8 mouse cellular contexts compared by ENCODE assay signal in the genomic region with DNA sequence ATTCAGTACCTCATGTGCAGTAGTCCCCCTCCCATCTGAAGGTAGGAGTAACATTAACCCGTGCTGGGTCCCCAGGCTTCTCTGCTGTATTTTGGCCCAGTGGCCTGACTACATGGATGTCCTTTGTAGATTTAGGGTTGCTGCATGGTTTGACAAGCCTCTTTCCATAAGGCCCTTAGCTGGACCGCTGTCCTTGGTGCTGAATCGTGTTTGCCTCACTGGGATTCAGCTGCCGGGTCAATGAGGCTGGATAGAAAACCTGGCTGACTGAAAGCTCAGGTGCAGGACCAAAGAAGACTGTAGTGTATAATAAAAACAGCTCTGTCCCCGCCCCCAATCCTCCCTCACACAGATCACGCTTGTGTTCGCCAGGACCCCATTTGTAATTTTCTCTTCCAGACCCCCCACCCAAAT. TPM values are rescaled to one million over a fixed set of nuclear protein-coding genes. Genes with fewer than 3 reads are reported as not detected.
DNase-seq lines count a peak whose midpoint lies in the region; ATAC-seq lines count a peak whose summit lies in the region.

No protein-coding gene starts in this region.

- 1% methylated on average over 7 of the region's 7 CpGs for WGBS in forebrain, embryonic 14.5 days
- WGBS in neural tube, embryonic 12.5 days: 4% methylated on average over 7 of the region's 7 CpGs

- peak overlapping the region; percentile 45 for H3K4me3 ChIP-seq in forebrain, embryonic 14.5 days (ENCODE audit: low read depth, low read length)
- peak overlapping the region; percentile 39 for H3K4me3 ChIP-seq in neural tube, embryonic 12.5 days

- H3K4me2 ChIP-seq in forebrain, embryonic 14.5 days (ENCODE audit: low read length): peak overlapping the region; percentile 53
- peak overlapping the region; percentile 54 for H3K4me2 ChIP-seq in neural tube, embryonic 12.5 days (replicated peaks)

- H3K36me3 ChIP-seq in forebrain, embryonic 14.5 days (ENCODE audit: control insufficient read depth, insufficient read depth, low read length): no peaks in the 10 kb centered on the region
- no peaks in the 10 kb centered on the region for H3K36me3 ChIP-seq in neural tube, embryonic 12.5 days

- H3K27me3 ChIP-seq in forebrain, embryonic 14.5 days (replicated peaks; ENCODE audit: control insufficient read depth, insufficient read depth, low read length): no peaks in the 10 kb centered on the region
- no peaks in the 10 kb centered on the region for H3K27me3 ChIP-seq in neural tube, embryonic 12.5 days (replicated peaks)

- H3K9ac ChIP-seq in forebrain, embryonic 14.5 days (ENCODE audit: low read length): peak overlapping the region; percentile 75
- H3K9ac ChIP-seq in neural tube, embryonic 12.5 days: peak overlapping the region; percentile 58

- H3K4me1 ChIP-seq in forebrain, embryonic 14.5 days (ENCODE audit: control insufficient read depth, insufficient read depth, low read length): no peaks in the 10 kb centered on the region
- no peaks in the 10 kb centered on the region for H3K4me1 ChIP-seq in neural tube, embryonic 12.5 days

- ATAC-seq in CD4-positive, CD25-positive, alpha-beta regulatory T cell, adult 4 months: no peak
- peak; percentile 81 for ATAC-seq in cerebellum, adult (ENCODE audit: insufficient number of reproducible peaks, low FRiP score, low TSS enrichment)
- ATAC-seq in forebrain, embryonic 14.5 days: peak; percentile 76
- peak; percentile 81 for ATAC-seq in neural tube, embryonic 12.5 days (ENCODE audit: low FRiP score, low read depth)

- H3K27ac ChIP-seq in forebrain, embryonic 14.5 days (ENCODE audit: low read depth, low read length): peak overlapping the region; percentile 94
- H3K27ac ChIP-seq in neural tube, embryonic 12.5 days: peak overlapping the region; percentile 57

- H3K9me3 ChIP-seq in forebrain, embryonic 14.5 days (replicated peaks; ENCODE audit: control insufficient read depth, low read length): no peaks in the 10 kb centered on the region
- H3K9me3 ChIP-seq in neural tube, embryonic 12.5 days: no peaks in the 10 kb centered on the region

- DNase-seq in CD4-positive, CD25-positive, alpha-beta regulatory T cell, adult 2 months (ENCODE audit: low read depth, low spot score): peak; percentile 0
- peak; percentile 83 for DNase-seq in forebrain, embryonic 14.5 days (ENCODE audit: low spot score)
- DNase-seq in induced T-regulatory cell, adult 2 months (ENCODE audit: low read depth): peak; percentile 1
- peak; percentile 12 to 21 for DNase-seq in left cerebral cortex, adult 8-10 months (ENCODE audit: low spot score in 2 of 2)
- DNase-seq in MN1 (ENCODE audit: low spot score): no peak

RNA-seq across cellular contexts. Expression of a gene that starts 1.2 kb away (rescaled TPM):
- polyA plus RNA-seq in CD4-positive, CD25-positive, alpha-beta regulatory T cell, adult 4 months (2017; shearing (Covaris generic)): not detected
- 74.3 and 93.7 TPM in 2 replicates for polyA plus RNA-seq in forebrain, embryonic 14.5 days (2014; fragmentation: Nextera tagmentation; extraction: Ambion mirVana)
- total RNA-seq in left cerebral cortex, adult 8-10 months (2022): 100 to 1,000 TPM; 170 to 213 (median 179) TPM
- 31.9 and 32.1 TPM in 2 replicates for polyA plus RNA-seq in neural tube, embryonic 12.5 days (2016; fragmentation: Nextera tagmentation; extraction: Ambion mirVana)

Comparison
In these comparisons a context has a peak if more than half of its experiments do, and no peak if none do; other contexts are left out.
1. RNA of a gene that starts 1.2 kb away (polyA plus RNA-seq): 74.3 to 93.7 TPM in forebrain, embryonic 14.5 days and 31.9 to 32.1 TPM in neural tube, embryonic 12.5 days; not detected in CD4-positive, CD25-positive, alpha-beta regulatory T cell, adult 4 months; every median in the first group is over 10 times any median in the second.